Mouse (Mus musculus): ENCODE results near the gene Bcl2l14.

The Bcl2l14 gene

GRCm38 (mm10) chr6:134402914-134403683 is 7.0 kb downstream of the Bcl2l14 start:
- peak; percentile 59 to 68 for DNase-seq (ENCODE audit: low spot score in 2 of 2)

- DNase-seq (ENCODE audit: low spot score in 2 of 2): no peak
Measured at GRCm38 (mm10) chr6:134403684-134404070, 7.6 kb downstream of the Bcl2l14 start.

- DNase-seq (ENCODE audit: low spot score in 2 of 2): no peak
Measured at GRCm38 (mm10) chr6:134407226-134407625, 11.1 kb downstream of the Bcl2l14 start.

GRCm38 (mm10) chr6:134413706-134414531 is 17.8 kb downstream of the Bcl2l14 start:
- no peak for DNase-seq (ENCODE audit: low spot score in 2 of 2)

GRCm38 (mm10) chr6:134414532-134414883 is 18.4 kb downstream of the Bcl2l14 start:
- DNase-seq (ENCODE audit: low spot score in 2 of 2): no peak

GRCm38 (mm10) chr6:134416556-134417105 is 20.5 kb downstream of the Bcl2l14 start:
- no peak for DNase-seq (ENCODE audit: low spot score in 2 of 2)

GRCm38 (mm10) chr6:134417886-134418285 is 21.8 kb downstream of the Bcl2l14 start:
- DNase-seq (ENCODE audit: low spot score in 2 of 2): no peak

- DNase-seq (ENCODE audit: low spot score in 2 of 2): no peak
Measured at GRCm38 (mm10) chr6:134420375-134420774, 24.3 kb downstream of the Bcl2l14 start.

- DNase-seq (ENCODE audit: low spot score in 2 of 2): no peak
Measured at GRCm38 (mm10) chr6:134421921-134422320, 25.8 kb downstream of the Bcl2l14 start.

- peak; percentile 38 to 56 for DNase-seq (ENCODE audit: low spot score in 2 of 2)
Measured at GRCm38 (mm10) chr6:134425216-134425717, 29.1 kb downstream of the Bcl2l14 start.

- no peak for DNase-seq (ENCODE audit: low spot score in 2 of 2)
Measured at GRCm38 (mm10) chr6:134427165-134427564, 31.0 kb downstream of the Bcl2l14 start.

- DNase-seq (ENCODE audit: low spot score in 2 of 2): no peak
Measured at GRCm38 (mm10) chr6:134428455-134428854, 32.3 kb downstream of the Bcl2l14 start.

GRCm38 (mm10) chr6:134430161-134430799 is 34.2 kb downstream of the Bcl2l14 start:
- DNase-seq (ENCODE audit: low spot score in 2 of 2): no peak

- DNase-seq (ENCODE audit: low spot score in 2 of 2): no peak
Measured at GRCm38 (mm10) chr6:134431583-134431982, 35.5 kb downstream of the Bcl2l14 start.

- DNase-seq (ENCODE audit: low spot score in 2 of 2): no peak
Measured at GRCm38 (mm10) chr6:134433281-134433680, 37.2 kb downstream of the Bcl2l14 start.

GRCm38 (mm10) chr6:134434044-134434443 is 37.9 kb downstream of the Bcl2l14 start:
- no peak for DNase-seq (ENCODE audit: low spot score in 2 of 2)

GRCm38 (mm10) chr6:134434866-134435390 is 38.8 kb downstream of the Bcl2l14 start:
- DNase-seq (ENCODE audit: low spot score in 2 of 2): no peak

GRCm38 (mm10) chr6:134436955-134437354 is 40.8 kb downstream of the Bcl2l14 start:
- no peak for DNase-seq (ENCODE audit: low spot score in 2 of 2)

- peak in 1 of 2 experiments; percentile 19 for DNase-seq (ENCODE audit: low spot score in 2 of 2)
Measured at GRCm38 (mm10) chr6:134439401-134440021, 43.4 kb downstream of the Bcl2l14 start.

- no peak for DNase-seq (ENCODE audit: low spot score in 2 of 2)
Measured at GRCm38 (mm10) chr6:134440023-134440422, 43.9 kb downstream of the Bcl2l14 start.

- DNase-seq (ENCODE audit: low spot score in 2 of 2): no peak
Measured at GRCm38 (mm10) chr6:134441716-134442115, 45.6 kb downstream of the Bcl2l14 start.

All from cerebellum, postnatal 4 days (tissue).